Mouse (Mus musculus) WW6 (cell line): Measurements from ENCODE around the gene Pla2g3.

Experiments used
- DNase-seq: peaks from one replicate; pipeline ENCODE4 v3.0.0-alpha.2; 2013; ENCODE audit warnings: low read depth, low spot score

Pla2g3 gene

GRCm38 (mm10) chr11:3519756-3520398 lies 31.8 kb downstream of the Pla2g3 start:
- no peak for DNase-seq

- DNase-seq = no peak
Measured at GRCm38 (mm10) chr11:3520919-3521318, 32.8 kb downstream of the Pla2g3 start.

GRCm38 (mm10) chr11:3521339-3522224 lies 33.5 kb downstream of the Pla2g3 start:
- no peak for DNase-seq

GRCm38 (mm10) chr11:3522285-3523000 lies 34.4 kb downstream of the Pla2g3 start:
- DNase-seq = no peak

- DNase-seq = no peak
Measured at GRCm38 (mm10) chr11:3523840-3524582, 35.9 kb downstream of the Pla2g3 start.

GRCm38 (mm10) chr11:3525560-3525959 lies 37.5 kb downstream of the Pla2g3 start:
- DNase-seq = no peak

- DNase-seq = no peak
Measured at GRCm38 (mm10) chr11:3526207-3526606, 38.1 kb downstream of the Pla2g3 start.

GRCm38 (mm10) chr11:3526979-3527738 lies 39.1 kb downstream of the Pla2g3 start:
- no peak for DNase-seq

- no peak for DNase-seq
Measured at GRCm38 (mm10) chr11:3527766-3528165, 39.7 kb downstream of the Pla2g3 start.

GRCm38 (mm10) chr11:3528208-3528607 lies 40.1 kb downstream of the Pla2g3 start:
- DNase-seq = no peak

- no peak for DNase-seq
Measured at GRCm38 (mm10) chr11:3529476-3530252, 41.6 kb downstream of the Pla2g3 start.

- no peak for DNase-seq
Measured at GRCm38 (mm10) chr11:3530731-3531130, 42.6 kb downstream of the Pla2g3 start.

- DNase-seq = no peak
Measured at GRCm38 (mm10) chr11:3531634-3532033, 43.5 kb downstream of the Pla2g3 start.

GRCm38 (mm10) chr11:3532101-3532931 lies 44.2 kb downstream of the Pla2g3 start:
- DNase-seq = no peak

- DNase-seq = no peak
Measured at GRCm38 (mm10) chr11:3533406-3533932, 45.4 kb downstream of the Pla2g3 start.

GRCm38 (mm10) chr11:3534956-3535355 lies 46.9 kb downstream of the Pla2g3 start:
- no peak for DNase-seq

GRCm38 (mm10) chr11:3535406-3535986 lies 47.4 kb downstream of the Pla2g3 start:
- DNase-seq = peak; percentile 97

- no peak for DNase-seq
Measured at GRCm38 (mm10) chr11:3536082-3536481, 48.0 kb downstream of the Pla2g3 start.
